Mouse (Mus musculus) forebrain, embryonic 16.5 days (tissue): ENCODE data around the gene Safb2. TPM values are rescaled to one million over a fixed set of nuclear protein-coding genes. Genes with fewer than 3 reads are reported as not detected.
"Not testable (repeated sequence)": the region's sequence is repeated elsewhere in the genome, so short reads cannot be mapped to it uniquely, and the experiment has no call there.

Source experiments
- ATAC-seq: fragments of 200-750 bp; cut with Nextera tagmentation; 2 replicates; pipeline ENCODE4 v1.8.0; 2017; ENCODE audit warnings: mild to moderate bottlenecking, moderate library complexity
- H3K27ac ChIP-seq: fragments of 300-500 bp; sonication (generic); 2 replicates; pipeline ENCODE4 v1.5.1; 2014; ENCODE audit warnings: low read length, control low read depth
- H3K27me3 ChIP-seq: fragments of 300-500 bp; sonication (generic); replicated peaks from 2 replicates; pipeline ENCODE4 v1.6.1; 2014; ENCODE audit warnings: low read length; ENCODE audit not compliant: control insufficient read depth, insufficient read depth
- H3K36me3 ChIP-seq: fragments of 300-500 bp; sonication (generic); 2 replicates; pipeline ENCODE4 v1.6.1; 2014; ENCODE audit not compliant: control insufficient read depth, insufficient read depth
- H3K4me1 ChIP-seq: fragments of 300-500 bp; sonication (generic); replicated peaks from 2 replicates; pipeline ENCODE4 v1.6.1; 2014; ENCODE audit warnings: low read length; ENCODE audit not compliant: control insufficient read depth, insufficient read depth
- H3K4me2 ChIP-seq: fragments of 300-500 bp; sonication (generic); 2 replicates; pipeline ENCODE4 v1.6.1; 2014; ENCODE audit warnings: mild to moderate bottlenecking, low read length, control low read depth
- H3K4me3 ChIP-seq: fragments of 300-500 bp; sonication (generic); replicated peaks from 2 replicates; pipeline ENCODE4 v1.5.1; 2014; ENCODE audit warnings: mild to moderate bottlenecking, low read length, control low read depth
- H3K9ac ChIP-seq: fragments of 300-500 bp; sonication (generic); replicated peaks from 2 replicates; pipeline ENCODE4 v1.6.1; 2014; ENCODE audit warnings: low read depth, low read length, control low read depth
- H3K9me3 ChIP-seq: fragments of 300-500 bp; sonication (generic); 2 replicates; pipeline ENCODE4 v1.6.1; 2016; ENCODE audit warnings: low read length; ENCODE audit not compliant: control insufficient read depth
- WGBS: fragments of 180-500 bp; shearing (Covaris S2); extraction: QIAGEN DNeasy Blood & Tissue Kit; methylation state at CpG from one replicate; pipeline ENCODE4 v1.1.7; 2014; 5-methylcytosine and 5-hydroxymethylcytosine counted together
- polyA plus RNA-seq: library from polyadenylated mRNA; unstranded; fragments of >200 nt; fragmentation: Nextera tagmentation; extraction: Ambion mirVana; gene quantifications from 2 replicates; pipeline ENCODE4 v1.2.1, GENCODE M21; 2015

The Safb2 gene
- polyA plus RNA-seq, 1 experiment from 2014 or later, result 85.4 TPM

GRCm38 (mm10) chr17:56617628-56618027 lies 33.2 kb upstream of the Safb2 start:
- H3K4me1 ChIP-seq, result peaks cover 17% of the 10 kb centered on the region
- H3K36me3 ChIP-seq, result peaks cover 39% of the 10 kb centered on the region
- ATAC-seq, result no peak
- no peak overlapping the region for H3K27ac ChIP-seq
- no peak overlapping the region for H3K9ac ChIP-seq
- H3K27me3 ChIP-seq, result no peaks in the 10 kb centered on the region
- WGBS, result 91% methylated on average over 8 of the region's 8 CpGs
- no peaks in the 10 kb centered on the region for H3K9me3 ChIP-seq
- no peak overlapping the region for H3K4me3 ChIP-seq
- H3K4me2 ChIP-seq, result no peak overlapping the region

GRCm38 (mm10) chr17:56616725-56617124 lies 32.3 kb upstream of the Safb2 start:
- H3K9ac ChIP-seq, result no peak overlapping the region
- H3K4me1 ChIP-seq, result peaks cover 17% of the 10 kb centered on the region
- WGBS, result 88% methylated on average over 3 of the region's 3 CpGs
- H3K27me3 ChIP-seq, result no peaks in the 10 kb centered on the region
- no peak for ATAC-seq
- H3K4me2 ChIP-seq, result no peak overlapping the region
- H3K9me3 ChIP-seq, result no peaks in the 10 kb centered on the region
- H3K36me3 ChIP-seq, result peaks cover 37% of the 10 kb centered on the region
- H3K4me3 ChIP-seq, result no peak overlapping the region
- no peak overlapping the region for H3K27ac ChIP-seq

GRCm38 (mm10) chr17:56615792-56616191 lies 31.4 kb upstream of the Safb2 start:
- Histone ChIP-seq H3K4me3 (no peak overlapping the region), H3K4me1 (peaks cover 17% of the 10 kb centered on the region), H3K9ac (no peak overlapping the region), H3K9me3 (no peaks in the 10 kb centered on the region), H3K27ac (no peak overlapping the region), H3K27me3 (no peaks in the 10 kb centered on the region), H3K4me2 (no peak overlapping the region), H3K36me3 (peaks cover 31% of the 10 kb centered on the region)
- no peak for ATAC-seq
- 90% methylated on average over 4 of the region's 4 CpGs for WGBS

GRCm38 (mm10) chr17:56615136-56615784 lies 30.9 kb upstream of the Safb2 start:
- Histone ChIP-seq H3K27me3 (no peaks in the 10 kb centered on the region), H3K36me3 (peaks cover 26% of the 10 kb centered on the region), H3K9ac (no peak overlapping the region), H3K27ac (no peak overlapping the region), H3K9me3 (no peaks in the 10 kb centered on the region), H3K4me2 (no peak overlapping the region), H3K4me1 (peaks cover 22% of the 10 kb centered on the region), H3K4me3 (no peak overlapping the region)
- no peak for ATAC-seq
- WGBS, result 88% methylated on average over 11 of the region's 11 CpGs

GRCm38 (mm10) chr17:56614391-56615135 lies 30.2 kb upstream of the Safb2 start:
- Histone ChIP-seq H3K27me3 (no peaks in the 10 kb centered on the region), H3K9ac (peak overlapping the region; percentile 74), H3K4me2 (peak overlapping the region; percentile 87), H3K4me1 (peaks cover 25% of the 10 kb centered on the region), H3K4me3 (peak overlapping the region; percentile 71), H3K27ac (no peak overlapping the region), H3K36me3 (peaks cover 20% of the 10 kb centered on the region), H3K9me3 (no peaks in the 10 kb centered on the region)
- no peak for ATAC-seq
- 27% methylated on average over 14 of the region's 14 CpGs for WGBS

- peak overlapping the region; percentile 87 for H3K4me2 ChIP-seq
- not testable (repeated sequence) for H3K27me3 ChIP-seq, H3K9me3 ChIP-seq, ATAC-seq
- H3K4me3 ChIP-seq, result peak overlapping the region; percentile 71
- peaks cover 27% of the 10 kb centered on the region for H3K4me1 ChIP-seq
- peaks cover 14% of the 10 kb centered on the region for H3K36me3 ChIP-seq
- under 1% methylated on average over 26 of the region's 26 CpGs for WGBS
- peak overlapping the region; percentile 74 for H3K9ac ChIP-seq
- H3K27ac ChIP-seq, result peak overlapping the region; percentile 89
Observed at GRCm38 (mm10) chr17:56613893-56614292, 29.5 kb upstream of the Safb2 start.

GRCm38 (mm10) chr17:56613236-56613844 lies 29.0 kb upstream of the Safb2 start, which contains the start of gene Rpl36:
Gene Rpl36, plus strand, starts transcription at chr17:56613416.
- WGBS, result under 1% methylated on average over 52 of the region's 52 CpGs
- Histone ChIP-seq H3K4me2 (peak within 1 kb of the TSS; percentile 87), H3K9ac (peak within 1 kb of the TSS; percentile 74), H3K27ac (peak within 1 kb of the TSS; percentile 89), H3K9me3 (no peaks in the 10 kb centered on the region), H3K27me3 (no peaks in the 10 kb centered on the region), H3K36me3 (peaks cover 9% of the 10 kb centered on the region), H3K4me1 (peaks cover 33% of the 10 kb centered on the region), H3K4me3 (peak within 1 kb of the TSS; percentile 71)
- ATAC-seq, result peak; percentile 68

- H3K27ac ChIP-seq, H3K9me3 ChIP-seq, H3K4me3 ChIP-seq, ATAC-seq, H3K4me2 ChIP-seq, H3K27me3 ChIP-seq, H3K9ac ChIP-seq, H3K36me3 ChIP-seq: not testable (repeated sequence)
- H3K4me1 ChIP-seq, result peaks cover 37% of the 10 kb centered on the region
- 81% methylated on average over 10 of the region's 10 CpGs for WGBS
Observed at GRCm38 (mm10) chr17:56612565-56612939, 28.2 kb upstream of the Safb2 start.

GRCm38 (mm10) chr17:56611861-56612564 lies 27.6 kb upstream of the Safb2 start:
- Histone ChIP-seq H3K9me3 (no peaks in the 10 kb centered on the region), H3K9ac (no peak overlapping the region), H3K27ac (no peak overlapping the region), H3K4me1 (peaks cover 37% of the 10 kb centered on the region), H3K27me3 (no peaks in the 10 kb centered on the region), H3K36me3 (peaks cover 6% of the 10 kb centered on the region; the same call in 1 of the 2 replicates), H3K4me3 (no peak overlapping the region), H3K4me2 (no peak overlapping the region)
- no peak for ATAC-seq
- 13% methylated on average over 14 of the region's 14 CpGs for WGBS
